Mouse (Mus musculus): ENCODE results near the gene Fyco1. TPM values are rescaled to one million over a fixed set of nuclear protein-coding genes. Genes with fewer than 3 reads are reported as not detected.

The Fyco1 gene
- polyA plus RNA-seq, 1 experiment, result 13.0 TPM

DNA sequence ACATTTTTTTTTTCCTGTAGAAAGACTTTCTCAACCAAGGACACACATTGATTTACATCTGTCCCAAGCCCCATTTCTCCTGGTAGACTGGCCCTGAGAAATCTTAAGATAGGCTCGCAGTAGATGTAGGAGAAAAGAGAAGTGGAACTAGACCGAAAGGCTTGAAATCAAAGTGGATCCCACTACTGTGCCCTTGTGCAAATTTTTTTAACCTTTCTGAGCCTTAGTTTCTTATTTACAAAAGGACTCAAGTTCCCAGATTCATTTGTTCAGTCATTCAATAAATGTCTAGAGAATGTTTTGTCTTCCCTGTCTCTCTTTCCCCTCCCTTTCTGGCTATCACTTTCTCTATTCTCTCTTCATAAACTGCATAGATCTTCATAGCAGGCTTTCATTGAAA is 5.1 kb upstream of the Fyco1 start:
- DNase-seq, result no peak

DNA sequence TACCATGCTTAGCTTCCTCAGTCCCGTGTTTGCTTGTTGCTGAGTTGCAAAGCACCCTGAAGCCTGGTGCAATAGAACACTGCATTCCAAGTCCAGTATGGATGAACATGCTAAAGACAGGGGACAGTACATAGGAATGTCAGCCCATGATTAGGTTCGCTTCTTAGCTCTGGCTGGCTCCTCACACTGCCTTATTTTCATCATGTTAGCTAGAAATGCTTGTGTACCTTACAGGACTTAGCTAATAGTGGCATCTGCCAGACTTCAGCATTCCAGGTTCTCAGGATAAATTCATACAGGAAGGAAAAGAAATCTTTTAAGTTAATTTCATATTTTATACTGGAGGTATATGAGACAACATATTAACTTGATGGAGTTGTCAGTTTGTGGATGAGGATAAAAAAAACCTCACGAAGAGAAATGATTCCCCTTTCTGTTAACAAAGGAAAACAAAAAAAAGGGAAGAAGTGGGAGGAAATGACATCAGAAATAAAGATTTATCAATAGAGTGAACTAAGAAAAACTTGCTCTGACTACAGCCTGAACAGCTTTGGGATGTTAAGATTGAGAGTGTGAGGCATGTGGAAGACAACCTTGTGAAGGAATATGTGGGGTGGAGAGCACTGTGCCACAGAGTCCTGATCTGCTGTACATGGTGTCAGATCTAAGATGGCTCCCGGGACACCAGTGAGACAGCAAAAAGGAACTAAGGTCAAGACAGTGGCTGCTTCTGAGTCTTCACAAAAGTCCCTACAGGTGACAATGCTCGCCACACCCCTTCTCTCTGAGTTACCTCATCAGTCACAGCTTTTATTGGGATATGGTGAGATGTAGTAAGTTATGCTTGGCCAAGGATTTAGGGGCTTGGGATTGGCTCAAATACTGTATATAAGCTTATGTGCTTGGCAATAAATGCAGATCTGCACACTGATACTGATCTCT is 1.0 kb upstream of the Fyco1 start:
- no peaks in the 10 kb centered on the region for H3K4me1 ChIP-seq (replicated peaks; ENCODE audit: control insufficient read depth, insufficient read depth, low read length)
- no peak overlapping the region for H3K27ac ChIP-seq (ENCODE audit: control insufficient read depth, insufficient read depth, low read length)
- no peak for TF ChIP-seq CTCF (IDR thresholded peaks at IDR 0.05; ENCODE audit: borderline replicate concordance, control insufficient read depth, extremely low read depth, insufficient read depth, low read length, poor library complexity)
- TF ChIP-seq POLR2A (IDR thresholded peaks at IDR 0.05; ENCODE audit: control insufficient read depth, extremely low read depth, insufficient read depth, low read length, poor library complexity), result no peak
- H3K36me3 ChIP-seq (ENCODE audit: control insufficient read depth, insufficient read depth, low read length), result no peaks in the 10 kb centered on the region
- no peak for DNase-seq
- 60% methylated on average over 5 of the region's 5 CpGs for WGBS
- no peak overlapping the region for H3K4me3 ChIP-seq (ENCODE audit: control insufficient read depth, insufficient read depth, low read length)
- H3K27me3 ChIP-seq (ENCODE audit: control insufficient read depth, insufficient read depth, low read length), result no peaks in the 10 kb centered on the region

More for the DNA sequence above, 5.1 kb upstream of the Fyco1 start:
- H3K27ac ChIP-seq (ENCODE audit: control insufficient read depth, insufficient read depth, low read length), result no peak overlapping the region
- H3K27me3 ChIP-seq (ENCODE audit: control insufficient read depth, insufficient read depth, low read length), result no peaks in the 10 kb centered on the region
- H3K36me3 ChIP-seq (ENCODE audit: control insufficient read depth, insufficient read depth, low read length), result no peaks in the 10 kb centered on the region
- TF ChIP-seq POLR2A (IDR thresholded peaks at IDR 0.05; ENCODE audit: control insufficient read depth, extremely low read depth, insufficient read depth, low read length, poor library complexity), result no peak
- no peak for TF ChIP-seq CTCF (IDR thresholded peaks at IDR 0.05; ENCODE audit: borderline replicate concordance, control insufficient read depth, extremely low read depth, insufficient read depth, low read length, poor library complexity)
- H3K4me3 ChIP-seq (ENCODE audit: control insufficient read depth, insufficient read depth, low read length), result no peak overlapping the region
- 66% methylated on average over 2 of the region's 2 CpGs for WGBS
- H3K4me1 ChIP-seq (replicated peaks; ENCODE audit: control insufficient read depth, insufficient read depth, low read length), result no peaks in the 10 kb centered on the region

DNA sequence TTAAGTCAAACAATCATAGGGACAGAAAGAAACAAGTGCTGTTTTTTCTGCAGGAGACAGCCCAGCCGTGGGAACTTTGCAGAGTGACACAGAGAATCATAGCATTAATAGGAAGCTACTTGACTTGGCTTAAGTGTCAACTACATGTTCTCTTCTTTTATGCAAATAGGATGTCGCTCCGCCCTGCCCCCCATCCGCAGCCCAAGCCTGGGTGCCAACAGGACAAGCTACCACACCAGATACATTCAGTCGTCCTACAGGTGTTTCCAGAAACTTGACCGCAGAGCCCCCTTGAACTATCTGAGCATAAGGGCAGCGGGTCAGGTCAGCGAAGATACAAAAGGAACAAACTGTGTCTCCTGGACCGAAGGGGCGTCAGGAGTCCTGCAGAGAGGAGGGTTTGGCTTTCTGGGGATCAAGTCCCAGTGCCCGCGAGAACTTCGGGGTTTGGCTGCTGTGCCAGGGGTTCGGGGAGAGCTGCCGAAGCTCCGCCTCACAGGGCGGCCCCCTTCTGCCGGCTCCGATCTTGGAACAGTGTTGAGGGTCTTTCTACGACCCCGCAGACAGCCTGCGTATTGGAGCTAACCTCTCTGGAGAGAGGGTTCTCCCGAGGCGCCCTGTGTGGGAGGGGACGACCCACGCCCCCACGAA is 512 bp downstream of the Fyco1 start:
- WGBS, result 0% methylated on average over 27 of the region's 27 CpGs
- peak; percentile 82 for DNase-seq
- H3K4me1 ChIP-seq (replicated peaks; ENCODE audit: control insufficient read depth, insufficient read depth, low read length), result no peaks in the 10 kb centered on the region
- TF ChIP-seq CTCF (IDR thresholded peaks at IDR 0.05; ENCODE audit: borderline replicate concordance, control insufficient read depth, extremely low read depth, insufficient read depth, low read length, poor library complexity), result no peak
- TF ChIP-seq POLR2A (IDR thresholded peaks at IDR 0.05; ENCODE audit: control insufficient read depth, extremely low read depth, insufficient read depth, low read length, poor library complexity), result no peak
- peak overlapping the region; percentile 81 for H3K4me3 ChIP-seq (ENCODE audit: control insufficient read depth, insufficient read depth, low read length)
- H3K27ac ChIP-seq (ENCODE audit: control insufficient read depth, insufficient read depth, low read length), result peak overlapping the region; percentile 87
- no peaks in the 10 kb centered on the region for H3K27me3 ChIP-seq (ENCODE audit: control insufficient read depth, insufficient read depth, low read length)
- no peaks in the 10 kb centered on the region for H3K36me3 ChIP-seq (ENCODE audit: control insufficient read depth, insufficient read depth, low read length)

DNA sequence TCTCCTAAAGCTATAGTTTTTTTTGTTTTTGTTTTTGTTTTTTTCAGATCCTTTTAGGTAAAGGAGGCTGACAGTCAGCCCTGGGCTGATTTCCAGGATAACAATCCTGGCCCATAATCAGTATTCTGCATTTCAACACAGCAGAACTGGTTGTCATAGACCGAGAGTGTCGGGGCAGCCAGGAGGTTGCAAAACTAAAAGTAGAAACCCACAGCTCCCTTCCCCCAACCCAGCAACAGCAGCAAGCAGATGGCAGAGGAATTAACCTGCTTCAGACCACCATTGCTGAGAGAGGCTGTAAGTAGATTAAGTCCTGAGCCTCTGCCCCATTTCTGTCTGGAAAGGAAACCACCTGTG is 1.0 kb downstream of the Fyco1 start:
- peak; percentile 57 for DNase-seq
- no peaks in the 10 kb centered on the region for H3K4me1 ChIP-seq (replicated peaks; ENCODE audit: control insufficient read depth, insufficient read depth, low read length)
- WGBS, result 0% methylated on average over 2 of the region's 2 CpGs
- H3K36me3 ChIP-seq (ENCODE audit: control insufficient read depth, insufficient read depth, low read length), result no peaks in the 10 kb centered on the region
- peak overlapping the region; percentile 81 for H3K4me3 ChIP-seq (ENCODE audit: control insufficient read depth, insufficient read depth, low read length)
- TF ChIP-seq POLR2A (IDR thresholded peaks at IDR 0.05; ENCODE audit: control insufficient read depth, extremely low read depth, insufficient read depth, low read length, poor library complexity) (no peak), CTCF (IDR thresholded peaks at IDR 0.05; ENCODE audit: borderline replicate concordance, control insufficient read depth, extremely low read depth, insufficient read depth, low read length, poor library complexity) (no peak)
- no peaks in the 10 kb centered on the region for H3K27me3 ChIP-seq (ENCODE audit: control insufficient read depth, insufficient read depth, low read length)
- peak overlapping the region; percentile 87 for H3K27ac ChIP-seq (ENCODE audit: control insufficient read depth, insufficient read depth, low read length)

DNA sequence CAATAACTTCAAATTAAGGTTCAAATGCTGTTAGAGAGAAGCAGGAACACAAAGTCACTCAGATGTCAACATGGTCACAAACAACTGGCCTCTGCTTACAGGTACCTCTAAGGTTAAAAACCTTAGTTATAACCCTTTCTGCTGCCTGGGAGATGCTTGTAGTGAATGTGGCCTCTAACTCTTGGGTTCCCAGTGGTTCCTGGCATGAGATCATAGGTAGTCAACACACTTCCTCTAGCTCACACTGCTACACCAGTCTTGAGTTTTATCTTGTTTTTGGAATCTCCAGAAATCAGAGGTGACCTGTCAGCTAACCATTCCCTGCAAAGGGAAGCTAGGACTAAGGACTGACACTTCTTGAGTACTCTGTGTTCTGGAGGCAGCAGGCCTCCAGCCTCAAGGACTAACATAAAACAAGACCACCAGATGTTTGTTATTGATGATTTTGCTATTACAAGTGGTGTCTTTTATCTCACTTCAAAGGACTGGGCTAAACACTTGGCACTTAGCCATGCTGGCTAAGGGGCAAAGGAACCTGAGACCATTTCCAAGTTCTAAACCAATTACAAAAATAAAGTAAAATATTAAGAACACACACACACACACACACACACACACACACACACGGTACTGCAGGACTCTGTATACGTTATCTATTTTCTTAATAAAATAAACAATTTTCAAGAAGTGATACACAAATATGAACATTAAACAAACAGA is 1.6 kb downstream of the Fyco1 start:
- DNase-seq, result no peak
- TF ChIP-seq POLR2A (IDR thresholded peaks at IDR 0.05; ENCODE audit: control insufficient read depth, extremely low read depth, insufficient read depth, low read length, poor library complexity) (no peak), CTCF (IDR thresholded peaks at IDR 0.05; ENCODE audit: borderline replicate concordance, control insufficient read depth, extremely low read depth, insufficient read depth, low read length, poor library complexity) (no peak)
- Histone ChIP-seq H3K4me1 (replicated peaks; ENCODE audit: control insufficient read depth, insufficient read depth, low read length) (no peaks in the 10 kb centered on the region; the same call in 1 of the 2 replicates), H3K27ac (ENCODE audit: control insufficient read depth, insufficient read depth, low read length) (no peak overlapping the region; the same call in 1 of the 2 replicates), H3K4me3 (ENCODE audit: control insufficient read depth, insufficient read depth, low read length) (no peak overlapping the region), H3K27me3 (ENCODE audit: control insufficient read depth, insufficient read depth, low read length) (no peaks in the 10 kb centered on the region), H3K36me3 (ENCODE audit: control insufficient read depth, insufficient read depth, low read length) (no peaks in the 10 kb centered on the region)
- 47% methylated on average over 2 of the region's 2 CpGs for WGBS

DNA sequence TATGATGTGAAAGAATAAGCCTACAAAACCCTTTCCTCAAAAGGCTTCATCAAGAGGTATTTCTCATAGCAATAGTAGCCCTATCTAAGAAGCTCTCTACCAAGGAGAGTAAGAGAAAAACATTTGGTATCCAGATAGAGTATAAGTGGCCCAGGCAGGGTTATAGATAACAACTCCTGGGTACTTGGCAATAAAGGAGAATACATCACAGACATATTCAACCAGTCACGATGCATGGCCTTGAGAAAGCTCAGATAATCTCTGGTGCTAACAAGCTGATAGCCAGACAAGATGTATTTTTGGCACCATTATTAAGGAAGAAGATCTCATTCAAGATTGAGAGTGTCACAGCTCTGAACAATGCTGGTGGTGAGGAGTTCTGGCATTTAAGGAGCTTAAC is 5.2 kb downstream of the Fyco1 start:
- TF ChIP-seq CTCF (IDR thresholded peaks at IDR 0.05; ENCODE audit: borderline replicate concordance, control insufficient read depth, extremely low read depth, insufficient read depth, low read length, poor library complexity), result no peak
- no peak for TF ChIP-seq POLR2A (IDR thresholded peaks at IDR 0.05; ENCODE audit: control insufficient read depth, extremely low read depth, insufficient read depth, low read length, poor library complexity)
- H3K36me3 ChIP-seq (ENCODE audit: control insufficient read depth, insufficient read depth, low read length), result peaks cover 18% of the 10 kb centered on the region
- DNase-seq, result no peak
- no peak overlapping the region for H3K27ac ChIP-seq (ENCODE audit: control insufficient read depth, insufficient read depth, low read length)
- no peaks in the 10 kb centered on the region; the same call in 1 of the 2 replicates for H3K4me1 ChIP-seq (replicated peaks; ENCODE audit: control insufficient read depth, insufficient read depth, low read length)
- H3K4me3 ChIP-seq (ENCODE audit: control insufficient read depth, insufficient read depth, low read length), result no peak overlapping the region
- no peaks in the 10 kb centered on the region for H3K27me3 ChIP-seq (ENCODE audit: control insufficient read depth, insufficient read depth, low read length)
- 98% methylated on average over 1 of the region's 1 CpGs for WGBS

Data from thymus, adult 2 months (tissue).